Mouse (Mus musculus): ENCODE results near the gene Hs3st1.

DNA sequence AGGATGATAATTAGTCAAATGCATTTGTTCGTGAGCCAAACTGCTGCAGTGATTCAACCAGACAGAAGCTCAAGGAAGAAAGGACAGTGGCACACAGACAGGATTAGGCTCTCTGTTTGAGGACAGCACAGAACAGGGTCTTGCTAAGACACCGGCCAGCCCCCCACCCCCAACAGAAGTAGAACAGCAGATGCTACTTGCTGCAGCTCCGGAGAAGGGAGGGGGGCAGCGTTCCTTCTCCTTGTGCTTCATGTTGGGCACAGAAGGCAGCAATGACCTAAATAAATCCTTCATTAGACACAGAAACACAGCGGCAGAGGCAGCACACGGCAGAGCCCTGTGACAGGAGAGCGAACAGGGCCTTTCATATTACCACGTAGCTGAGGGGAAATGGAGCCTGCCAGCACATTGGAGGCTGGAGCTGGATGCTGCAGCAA lies 130.2 kb downstream of the Hs3st1 start:
- no peak for TF ChIP-seq CTCF (IDR thresholded peaks at IDR 0.05; ENCODE audit: low read depth)
- TF ChIP-seq EP300 (optimal IDR thresholded peaks at IDR 0.05) = no peak

Measured in stomach, postnatal 0 days (tissue).